Mouse (Mus musculus): Measurements from ENCODE around the gene Flt4. TPM values are rescaled to one million over a fixed set of nuclear protein-coding genes. Genes with fewer than 3 reads are reported as not detected.
"Not testable (repeated sequence)": the region's sequence is repeated elsewhere in the genome, so short reads cannot be mapped to it uniquely, and the experiment has no call there.

The Flt4 gene
- polyA plus RNA-seq (2016; fragmentation: Nextera tagmentation; extraction: Ambion mirVana): 6.4 and 6.6 TPM in 2 replicates

- H3K4me1 ChIP-seq: peaks cover 10% of the 10 kb centered on the region
- peaks cover 72% of the 10 kb centered on the region for H3K27me3 ChIP-seq (ENCODE audit: low read depth, poor library complexity, severe bottlenecking)
- DNase-seq (ENCODE audit: low spot score): peak; percentile 54
- WGBS: 6% methylated on average over 61 of the region's 61 CpGs
- H3K9me3 ChIP-seq (replicated peaks); H3K27ac ChIP-seq; H3K36me3 ChIP-seq: not testable (repeated sequence)
- H3K4me3 ChIP-seq: peak within 1 kb of the TSS; percentile 55
Measured at GRCm38 (mm10) chr11:49608938-49609867, at the start of gene Flt4. Gene Flt4 (plus strand): TSS chr11:49609263.

- not testable (repeated sequence) for H3K27me3 ChIP-seq (ENCODE audit: low read depth, poor library complexity, severe bottlenecking); DNase-seq (ENCODE audit: low spot score); H3K36me3 ChIP-seq; H3K4me1 ChIP-seq; H3K27ac ChIP-seq; H3K4me3 ChIP-seq; H3K9me3 ChIP-seq (replicated peaks)
- 36% methylated on average over 2 of the region's 2 CpGs for WGBS
Measured at GRCm38 (mm10) chr11:49575054-49575453, 34.0 kb upstream of the Flt4 start.

GRCm38 (mm10) chr11:49580452-49580851 lies 28.6 kb upstream of the Flt4 start:
- H3K27ac ChIP-seq; DNase-seq (ENCODE audit: low spot score); H3K9me3 ChIP-seq (replicated peaks); H3K27me3 ChIP-seq (ENCODE audit: low read depth, poor library complexity, severe bottlenecking); H3K4me1 ChIP-seq; H3K4me3 ChIP-seq; H3K36me3 ChIP-seq: not testable (repeated sequence)
- WGBS: 86% methylated on average over 8 of the region's 8 CpGs

GRCm38 (mm10) chr11:49590213-49590612 lies 18.9 kb upstream of the Flt4 start:
- Histone ChIP-seq H3K27me3 (ENCODE audit: low read depth, poor library complexity, severe bottlenecking) (no peaks in the 10 kb centered on the region), H3K4me1 (no peaks in the 10 kb centered on the region), H3K4me3 (no peak overlapping the region), H3K27ac (no peak overlapping the region), H3K9me3 (replicated peaks) (no peaks in the 10 kb centered on the region), H3K36me3 (no peaks in the 10 kb centered on the region)
- WGBS: 94% methylated on average over 19 of the region's 19 CpGs
- DNase-seq (ENCODE audit: low spot score): no peak

- not testable (repeated sequence) for H3K36me3 ChIP-seq; H3K9me3 ChIP-seq (replicated peaks); H3K27me3 ChIP-seq (ENCODE audit: low read depth, poor library complexity, severe bottlenecking); H3K4me3 ChIP-seq; DNase-seq (ENCODE audit: low spot score); H3K4me1 ChIP-seq; H3K27ac ChIP-seq
- 75% methylated on average over 2 of the region's 2 CpGs for WGBS
Measured at GRCm38 (mm10) chr11:49597149-49597548, 11.9 kb upstream of the Flt4 start.

GRCm38 (mm10) chr11:49608306-49608705 lies 757 bp upstream of the Flt4 start:
- H3K27ac ChIP-seq; H3K4me3 ChIP-seq; H3K9me3 ChIP-seq (replicated peaks); H3K4me1 ChIP-seq; H3K36me3 ChIP-seq; DNase-seq (ENCODE audit: low spot score): not testable (repeated sequence)
- 83% methylated on average over 5 of the region's 5 CpGs for WGBS
- H3K27me3 ChIP-seq (ENCODE audit: low read depth, poor library complexity, severe bottlenecking): peaks cover 63% of the 10 kb centered on the region

GRCm38 (mm10) chr11:49609868-49610824 lies 1.1 kb downstream of the Flt4 start:
- not testable (repeated sequence) for H3K9me3 ChIP-seq (replicated peaks); H3K27ac ChIP-seq; H3K36me3 ChIP-seq
- peaks cover 10% of the 10 kb centered on the region for H3K4me1 ChIP-seq
- peak overlapping the region; percentile 55 for H3K4me3 ChIP-seq
- DNase-seq (ENCODE audit: low spot score): peak; percentile 53
- WGBS: 2% methylated on average over 52 of the region's 52 CpGs
- H3K27me3 ChIP-seq (ENCODE audit: low read depth, poor library complexity, severe bottlenecking): peaks cover 82% of the 10 kb centered on the region

- not testable (repeated sequence) for DNase-seq (ENCODE audit: low spot score); H3K27ac ChIP-seq; H3K9me3 ChIP-seq (replicated peaks); H3K36me3 ChIP-seq; H3K4me3 ChIP-seq
- WGBS: 13% methylated on average over 3 of the region's 3 CpGs
- peaks cover 10% of the 10 kb centered on the region for H3K4me1 ChIP-seq
- peaks cover 89% of the 10 kb centered on the region for H3K27me3 ChIP-seq (ENCODE audit: low read depth, poor library complexity, severe bottlenecking)
Measured at GRCm38 (mm10) chr11:49611349-49611748, 2.3 kb downstream of the Flt4 start.

GRCm38 (mm10) chr11:49612154-49612553 lies 3.1 kb downstream of the Flt4 start:
- Histone ChIP-seq H3K27ac (no peak overlapping the region), H3K4me3 (no peak overlapping the region), H3K4me1 (peaks cover 10% of the 10 kb centered on the region), H3K36me3 (no peaks in the 10 kb centered on the region), H3K27me3 (ENCODE audit: low read depth, poor library complexity, severe bottlenecking) (peaks cover 83% of the 10 kb centered on the region), H3K9me3 (replicated peaks) (no peaks in the 10 kb centered on the region)
- no peak for DNase-seq (ENCODE audit: low spot score)
- WGBS: 60% methylated on average over 3 of the region's 3 CpGs

- no peak overlapping the region for H3K27ac ChIP-seq
- DNase-seq (ENCODE audit: low spot score): no peak
- no peaks in the 10 kb centered on the region for H3K36me3 ChIP-seq
- 12% methylated on average over 10 of the region's 10 CpGs for WGBS
- H3K27me3 ChIP-seq (ENCODE audit: low read depth, poor library complexity, severe bottlenecking): peaks cover 71% of the 10 kb centered on the region
- H3K4me3 ChIP-seq: no peak overlapping the region
- no peaks in the 10 kb centered on the region for H3K9me3 ChIP-seq (replicated peaks)
- H3K4me1 ChIP-seq: peaks cover 10% of the 10 kb centered on the region
Measured at GRCm38 (mm10) chr11:49613349-49613748, 4.3 kb downstream of the Flt4 start.

GRCm38 (mm10) chr11:49615856-49616725 lies 7.0 kb downstream of the Flt4 start:
- Histone ChIP-seq H3K4me1 (peaks cover 4% of the 10 kb centered on the region; the same call in 1 of the 2 replicates), H3K36me3 (no peaks in the 10 kb centered on the region), H3K27me3 (ENCODE audit: low read depth, poor library complexity, severe bottlenecking) (peaks cover 43% of the 10 kb centered on the region), H3K27ac (no peak overlapping the region), H3K4me3 (no peak overlapping the region), H3K9me3 (replicated peaks) (no peaks in the 10 kb centered on the region)
- DNase-seq (ENCODE audit: low spot score): no peak
- WGBS: 92% methylated on average over 10 of the region's 10 CpGs

GRCm38 (mm10) chr11:49618476-49618875 lies 9.4 kb downstream of the Flt4 start:
- Histone ChIP-seq H3K36me3 (no peaks in the 10 kb centered on the region), H3K27ac (no peak overlapping the region), H3K4me3 (no peak overlapping the region), H3K4me1 (peaks cover 1% of the 10 kb centered on the region; the same call in 1 of the 2 replicates), H3K9me3 (replicated peaks) (no peaks in the 10 kb centered on the region), H3K27me3 (ENCODE audit: low read depth, poor library complexity, severe bottlenecking) (peaks cover 24% of the 10 kb centered on the region)
- 75% methylated on average over 8 of the region's 8 CpGs for WGBS
- no peak for DNase-seq (ENCODE audit: low spot score)
